Mouse (Mus musculus) forebrain, embryonic 12.5 days (tissue): ENCODE results near the gene Gm10234. TPM values are rescaled to one million over a fixed set of nuclear protein-coding genes. Genes with fewer than 3 reads are reported as not detected.

Source experiments
- ATAC-seq: fragments of 200-750 bp; cut with Nextera tagmentation; 2 replicates; pipeline ENCODE4 v1.8.0; 2017; ENCODE audit warnings: moderate TSS enrichment; ENCODE audit not compliant: low FRiP score
- H3K27ac ChIP-seq: fragments of 300-500 bp; sonication (generic); 2 replicates; pipeline ENCODE4 v1.5.1; 2016; ENCODE audit warnings: mild to moderate bottlenecking
- H3K27me3 ChIP-seq: fragments of 300-500 bp; sonication (generic); 2 replicates; pipeline ENCODE4 v1.6.1; 2016; ENCODE audit warnings: mild to moderate bottlenecking
- H3K36me3 ChIP-seq: fragments of 300-500 bp; sonication (generic); replicated peaks from 2 replicates; pipeline ENCODE4 v1.6.1; 2016; ENCODE audit warnings: mild to moderate bottlenecking
- H3K4me1 ChIP-seq: fragments of 300-500 bp; sonication (generic); 2 replicates; pipeline ENCODE4 v1.6.1; 2016
- H3K4me2 ChIP-seq: fragments of 300-500 bp; sonication (generic); 2 replicates; pipeline ENCODE4 v1.6.1; 2016; ENCODE audit warnings: mild to moderate bottlenecking, moderate library complexity
- H3K4me3 ChIP-seq: fragments of 300-500 bp; sonication (generic); replicated peaks from 2 replicates; pipeline ENCODE4 v1.5.1; 2016; ENCODE audit warnings: mild to moderate bottlenecking
- H3K9ac ChIP-seq: fragments of 300-500 bp; sonication (generic); 2 replicates; pipeline ENCODE4 v1.6.1; 2016; ENCODE audit warnings: mild to moderate bottlenecking
- H3K9me3 ChIP-seq: fragments of 300-500 bp; sonication (generic); 2 replicates; pipeline ENCODE4 v1.6.1; 2016
- WGBS: fragments of 180-500 bp; shearing (Covaris S2); methylation state at CpG from one replicate; pipeline ENCODE4 v1.1.7; 2016; 5-methylcytosine and 5-hydroxymethylcytosine counted together
- polyA plus RNA-seq: library from polyadenylated mRNA; unstranded; fragments of >200 nt; fragmentation: Nextera tagmentation; extraction: Ambion mirVana; gene quantifications from 2 replicates; pipeline ENCODE4 v1.2.1, GENCODE M21; 2016

Gene Gm10234
- not detected in 2 replicates for polyA plus RNA-seq

GRCm38 (mm10) chr6:95321812-95322211 is at the start of gene Gm10234:
Gm10234 (plus strand) TSS chr6:95322112.
- no peaks in the 10 kb centered on the region for H3K4me1 ChIP-seq
- ATAC-seq = no peak

GRCm38 (mm10) chr6:95277633-95278032 is 44.3 kb upstream of the Gm10234 start:
- no peak overlapping the region for H3K4me2 ChIP-seq
- no peak overlapping the region for H3K4me3 ChIP-seq
- H3K27ac ChIP-seq = no peak overlapping the region
- H3K9me3 ChIP-seq = no peaks in the 10 kb centered on the region
- no peak for ATAC-seq
- WGBS = 95% methylated on average over 1 of the region's 1 CpGs
- H3K27me3 ChIP-seq = no peaks in the 10 kb centered on the region
- H3K4me1 ChIP-seq = no peaks in the 10 kb centered on the region
- H3K36me3 ChIP-seq = no peaks in the 10 kb centered on the region
- no peak overlapping the region for H3K9ac ChIP-seq

More at GRCm38 (mm10) chr6:95321812-95322211, at the start of gene Gm10234:
- Histone ChIP-seq H3K4me3 (no peak within 1 kb of the TSS), H3K9me3 (no peaks in the 10 kb centered on the region), H3K9ac (no peak within 1 kb of the TSS), H3K36me3 (no peaks in the 10 kb centered on the region), H3K4me2 (no peak within 1 kb of the TSS), H3K27me3 (no peaks in the 10 kb centered on the region), H3K27ac (no peak within 1 kb of the TSS)

- Histone ChIP-seq H3K4me1 (no peaks in the 10 kb centered on the region), H3K27ac (no peak overlapping the region), H3K9me3 (no peaks in the 10 kb centered on the region), H3K4me2 (no peak overlapping the region), H3K4me3 (no peak overlapping the region), H3K9ac (no peak overlapping the region), H3K27me3 (no peaks in the 10 kb centered on the region), H3K36me3 (no peaks in the 10 kb centered on the region)
- WGBS = 83% methylated on average over 4 of the region's 4 CpGs
- ATAC-seq = no peak
Observed at GRCm38 (mm10) chr6:95296025-95296424, 25.9 kb upstream of the Gm10234 start.

GRCm38 (mm10) chr6:95298387-95298786 is 23.5 kb upstream of the Gm10234 start:
- H3K27me3 ChIP-seq = no peaks in the 10 kb centered on the region
- no peak overlapping the region for H3K27ac ChIP-seq
- H3K4me1 ChIP-seq = no peaks in the 10 kb centered on the region
- H3K4me3 ChIP-seq = no peak overlapping the region
- no peak for ATAC-seq
- no peak overlapping the region for H3K4me2 ChIP-seq
- no peak overlapping the region for H3K9ac ChIP-seq
- H3K9me3 ChIP-seq = no peaks in the 10 kb centered on the region
- WGBS = 79% methylated on average over 3 of the region's 3 CpGs
- H3K36me3 ChIP-seq = no peaks in the 10 kb centered on the region

GRCm38 (mm10) chr6:95300658-95301057 is 21.3 kb upstream of the Gm10234 start:
- ATAC-seq = no peak

GRCm38 (mm10) chr6:95331191-95331590 is 9.3 kb downstream of the Gm10234 start:
- Histone ChIP-seq H3K27ac (no peak overlapping the region), H3K4me1 (no peaks in the 10 kb centered on the region), H3K9ac (no peak overlapping the region), H3K36me3 (no peaks in the 10 kb centered on the region), H3K9me3 (no peaks in the 10 kb centered on the region), H3K4me2 (no peak overlapping the region), H3K27me3 (no peaks in the 10 kb centered on the region), H3K4me3 (no peak overlapping the region)
- no peak for ATAC-seq
- whole genome bisulfite sequencing = 76% methylated on average over 5 of the region's 5 CpGs

More at GRCm38 (mm10) chr6:95300658-95301057, 21.3 kb upstream of the Gm10234 start:
- no peaks in the 10 kb centered on the region for H3K4me1 ChIP-seq
- H3K36me3 ChIP-seq = no peaks in the 10 kb centered on the region
- WGBS = 90% methylated on average over 2 of the region's 2 CpGs
- H3K9ac ChIP-seq = no peak overlapping the region
- H3K9me3 ChIP-seq = no peaks in the 10 kb centered on the region
- H3K4me2 ChIP-seq = no peak overlapping the region
- no peak overlapping the region for H3K27ac ChIP-seq
- no peaks in the 10 kb centered on the region for H3K27me3 ChIP-seq
- H3K4me3 ChIP-seq = no peak overlapping the region

GRCm38 (mm10) chr6:95334781-95335180 is 12.9 kb downstream of the Gm10234 start:
- H3K27ac ChIP-seq = no peak overlapping the region
- no peaks in the 10 kb centered on the region for H3K36me3 ChIP-seq
- no peak overlapping the region for H3K4me3 ChIP-seq
- no peak overlapping the region for H3K9ac ChIP-seq
- no peak for ATAC-seq
- 90% methylated on average over 6 of the region's 6 CpGs for WGBS
- no peak overlapping the region for H3K4me2 ChIP-seq
- no peaks in the 10 kb centered on the region for H3K9me3 ChIP-seq
- H3K27me3 ChIP-seq = no peaks in the 10 kb centered on the region
- H3K4me1 ChIP-seq = no peaks in the 10 kb centered on the region

- ATAC-seq = no peak
- Histone ChIP-seq H3K4me3 (no peak overlapping the region), H3K36me3 (no peaks in the 10 kb centered on the region)
Observed at GRCm38 (mm10) chr6:95349378-95349777, 27.5 kb downstream of the Gm10234 start.

GRCm38 (mm10) chr6:95353043-95353442 is 31.1 kb downstream of the Gm10234 start:
- Histone ChIP-seq H3K4me2 (no peak overlapping the region), H3K9ac (no peak overlapping the region), H3K27ac (no peak overlapping the region), H3K4me3 (no peak overlapping the region), H3K36me3 (no peaks in the 10 kb centered on the region), H3K27me3 (no peaks in the 10 kb centered on the region), H3K4me1 (no peaks in the 10 kb centered on the region), H3K9me3 (no peaks in the 10 kb centered on the region)
- no peak for ATAC-seq
- WGBS = 89% methylated on average over 7 of the region's 7 CpGs

More at GRCm38 (mm10) chr6:95349378-95349777, 27.5 kb downstream of the Gm10234 start:
- Histone ChIP-seq H3K4me1 (no peaks in the 10 kb centered on the region), H3K4me2 (no peak overlapping the region), H3K9me3 (no peaks in the 10 kb centered on the region), H3K9ac (no peak overlapping the region), H3K27me3 (no peaks in the 10 kb centered on the region), H3K27ac (no peak overlapping the region)

GRCm38 (mm10) chr6:95353886-95354285 is 32.0 kb downstream of the Gm10234 start:
- Histone ChIP-seq H3K9ac (no peak overlapping the region), H3K36me3 (no peaks in the 10 kb centered on the region), H3K4me1 (no peaks in the 10 kb centered on the region), H3K27me3 (no peaks in the 10 kb centered on the region), H3K27ac (no peak overlapping the region), H3K4me3 (no peak overlapping the region), H3K4me2 (no peak overlapping the region), H3K9me3 (no peaks in the 10 kb centered on the region)
- no peak for ATAC-seq
- WGBS = 91% methylated on average over 1 of the region's 1 CpGs

- Histone ChIP-seq H3K9me3 (no peaks in the 10 kb centered on the region), H3K9ac (no peak overlapping the region), H3K4me3 (no peak overlapping the region), H3K4me2 (no peak overlapping the region), H3K4me1 (no peaks in the 10 kb centered on the region), H3K27ac (no peak overlapping the region), H3K27me3 (no peaks in the 10 kb centered on the region), H3K36me3 (no peaks in the 10 kb centered on the region)
- ATAC-seq = no peak
- WGBS = 93% methylated on average over 5 of the region's 5 CpGs
Observed at GRCm38 (mm10) chr6:95360084-95360483, 38.2 kb downstream of the Gm10234 start.

GRCm38 (mm10) chr6:95362707-95363106 is 40.8 kb downstream of the Gm10234 start:
- Histone ChIP-seq H3K9ac (no peak overlapping the region), H3K9me3 (no peaks in the 10 kb centered on the region), H3K27me3 (no peaks in the 10 kb centered on the region), H3K27ac (no peak overlapping the region), H3K36me3 (no peaks in the 10 kb centered on the region), H3K4me2 (no peak overlapping the region), H3K4me3 (no peak overlapping the region), H3K4me1 (no peaks in the 10 kb centered on the region)
- 86% methylated on average over 5 of the region's 5 CpGs for WGBS
- ATAC-seq = no peak

- H3K4me3 ChIP-seq = no peak overlapping the region
- H3K4me2 ChIP-seq = no peak overlapping the region
- no peaks in the 10 kb centered on the region for H3K4me1 ChIP-seq
- H3K27me3 ChIP-seq = no peaks in the 10 kb centered on the region
- no peaks in the 10 kb centered on the region for H3K9me3 ChIP-seq
- H3K27ac ChIP-seq = no peak overlapping the region
- ATAC-seq = no peak
- H3K9ac ChIP-seq = no peak overlapping the region
- no peaks in the 10 kb centered on the region for H3K36me3 ChIP-seq
- 69% methylated on average over 4 of the region's 4 CpGs for WGBS
Observed at GRCm38 (mm10) chr6:95371811-95372210, 49.9 kb downstream of the Gm10234 start.
